In genomic region chr4:58568486-58568885, GRCm38 (mm10) we compare ENCODE assay signal across 16 mouse cellular contexts. TPM values are rescaled to one million over a fixed set of nuclear protein-coding genes. Genes with fewer than 3 reads are reported as not detected.
DNase-seq lines count a peak whose midpoint lies in the region; ATAC-seq lines count a peak whose summit lies in the region.
"Had no signal": no experiment of that assay in that cellular context is flagged by ENCODE, and none has a peak within 500 bp of the region (broad histone marks: within the 10 kb centered on the region; RNA-seq: fewer than 3 reads in every experiment).

No protein-coding gene starts in this region.

- ATAC-seq in embryonic facial prominence, embryonic 12.5 days (ENCODE audit: insufficient number of reproducible peaks, insufficient read depth, low FRiP score, low TSS enrichment), result no peak
- ATAC-seq in limb, embryonic 13.5 days (ENCODE audit: low FRiP score, low read depth), result peak; percentile 79; the same call in 1 of the 2 replicates
- no peak for ATAC-seq in kidney, embryonic 14.5 days (ENCODE audit: low FRiP score, low TSS enrichment)
- ATAC-seq in hindbrain, embryonic 14.5 days (ENCODE audit: low FRiP score), result no peak
- ATAC-seq: forebrain, postnatal 0 days; liver, postnatal 0 days had no signal

- no peak overlapping the region for H3K9ac ChIP-seq in embryonic facial prominence, embryonic 12.5 days
- H3K9ac ChIP-seq in limb, embryonic 13.5 days, result no peak overlapping the region
- H3K9ac ChIP-seq in kidney, embryonic 14.5 days (ENCODE audit: low read depth, low read length), result no peak overlapping the region
- no peak overlapping the region for H3K9ac ChIP-seq in hindbrain, embryonic 14.5 days
- H3K9ac ChIP-seq: forebrain, postnatal 0 days; hindbrain, embryonic 15.5 days; liver, postnatal 0 days; midbrain, embryonic 12.5 days had no signal

- no peak overlapping the region for H3K27ac ChIP-seq in heart, embryonic 10.5 days
- peak overlapping the region; percentile 73 for H3K27ac ChIP-seq in embryonic facial prominence, embryonic 12.5 days
- H3K27ac ChIP-seq in limb, embryonic 13.5 days, result peak overlapping the region; percentile 49; the same call in 1 of the 2 replicates
- H3K27ac ChIP-seq in kidney, embryonic 14.5 days (ENCODE audit: low read depth, low read length), result no peak overlapping the region
- H3K27ac ChIP-seq in hindbrain, embryonic 14.5 days, result no peak overlapping the region
- H3K27ac ChIP-seq: hindbrain, embryonic 15.5 days; midbrain, embryonic 12.5 days had no signal

- H3K4me3 ChIP-seq in heart, embryonic 10.5 days, result no peak overlapping the region
- H3K4me3 ChIP-seq in embryonic facial prominence, embryonic 12.5 days, result no peak overlapping the region
- no peak overlapping the region for H3K4me3 ChIP-seq in limb, embryonic 13.5 days
- H3K4me3 ChIP-seq in kidney, embryonic 14.5 days (ENCODE audit: low read length), result no peak overlapping the region
- H3K4me3 ChIP-seq in hindbrain, embryonic 14.5 days (replicated peaks; ENCODE audit: low read length), result no peak overlapping the region
- H3K4me3 ChIP-seq: hindbrain, embryonic 15.5 days; midbrain, embryonic 12.5 days had no signal

- no peaks in the 10 kb centered on the region for H3K27me3 ChIP-seq in heart, embryonic 10.5 days (ENCODE audit: insufficient read depth, poor library complexity, severe bottlenecking)
- no peaks in the 10 kb centered on the region for H3K27me3 ChIP-seq in embryonic facial prominence, embryonic 12.5 days
- no peaks in the 10 kb centered on the region for H3K27me3 ChIP-seq in limb, embryonic 13.5 days
- H3K27me3 ChIP-seq in kidney, embryonic 14.5 days (ENCODE audit: control insufficient read depth, insufficient read depth, low read length), result no peaks in the 10 kb centered on the region
- no peaks in the 10 kb centered on the region for H3K27me3 ChIP-seq in hindbrain, embryonic 14.5 days (ENCODE audit: control insufficient read depth, insufficient read depth, low read length)
- H3K27me3 ChIP-seq: hindbrain, embryonic 15.5 days; midbrain, embryonic 12.5 days had no signal

- H3K36me3 ChIP-seq in heart, embryonic 10.5 days, result no peaks in the 10 kb centered on the region
- no peaks in the 10 kb centered on the region for H3K36me3 ChIP-seq in embryonic facial prominence, embryonic 12.5 days
- no peaks in the 10 kb centered on the region for H3K36me3 ChIP-seq in limb, embryonic 13.5 days
- no peaks in the 10 kb centered on the region for H3K36me3 ChIP-seq in kidney, embryonic 14.5 days (ENCODE audit: control insufficient read depth, insufficient read depth, low read length)
- no peaks in the 10 kb centered on the region for H3K36me3 ChIP-seq in hindbrain, embryonic 14.5 days (replicated peaks; ENCODE audit: control insufficient read depth, insufficient read depth)
- H3K36me3 ChIP-seq: G1E; hindbrain, embryonic 15.5 days; midbrain, embryonic 12.5 days had no signal

- intact Hi-C loops in left cerebral cortex, postnatal 14 days (cut with DNase I), result no loop called here

- H3K9me3 ChIP-seq in heart, embryonic 10.5 days, result no peaks in the 10 kb centered on the region
- H3K9me3 ChIP-seq in embryonic facial prominence, embryonic 12.5 days, result no peaks in the 10 kb centered on the region
- no peaks in the 10 kb centered on the region for H3K9me3 ChIP-seq in limb, embryonic 13.5 days
- no peaks in the 10 kb centered on the region for H3K9me3 ChIP-seq in kidney, embryonic 14.5 days (ENCODE audit: control insufficient read depth, low read length)
- no peaks in the 10 kb centered on the region for H3K9me3 ChIP-seq in hindbrain, embryonic 14.5 days (ENCODE audit: control insufficient read depth, low read length)
- H3K9me3 ChIP-seq: hindbrain, embryonic 15.5 days; midbrain, embryonic 12.5 days had no signal

- peaks cover 4% of the 10 kb centered on the region; the same call in 1 of the 2 replicates for H3K4me1 ChIP-seq in heart, embryonic 10.5 days
- H3K4me1 ChIP-seq in embryonic facial prominence, embryonic 12.5 days, result no peaks in the 10 kb centered on the region
- H3K4me1 ChIP-seq in limb, embryonic 13.5 days, result peaks cover 12% of the 10 kb centered on the region; the same call in 1 of the 2 replicates
- H3K4me1 ChIP-seq in kidney, embryonic 14.5 days (ENCODE audit: control insufficient read depth, insufficient read depth, low read length), result no peaks in the 10 kb centered on the region
- no peaks in the 10 kb centered on the region for H3K4me1 ChIP-seq in hindbrain, embryonic 14.5 days (replicated peaks; ENCODE audit: control insufficient read depth, insufficient read depth, low read length)
- H3K4me1 ChIP-seq: hindbrain, embryonic 15.5 days had no signal

- 82% methylated on average over 8 of the region's 8 CpGs for WGBS in heart, embryonic 10.5 days
- WGBS in embryonic facial prominence, embryonic 12.5 days, result 26% methylated on average over 8 of the region's 8 CpGs
- WGBS in limb, embryonic 13.5 days, result 17% methylated on average over 8 of the region's 8 CpGs
- 76% methylated on average over 8 of the region's 8 CpGs for WGBS in kidney, embryonic 14.5 days
- 88% methylated on average over 8 of the region's 8 CpGs for WGBS in hindbrain, embryonic 14.5 days

- DNase-seq in heart, adult 18-20 months, result peak; percentile 57 to 63
- DNase-seq in heart, embryonic 10.5 days (ENCODE audit: low spot score), result no peak
- peak; percentile 35 for DNase-seq in heart, adult 8-10 months (ENCODE audit: low spot score)
- no peak for DNase-seq in left cerebral cortex, postnatal 14 days (ENCODE audit: low spot score in 2 of 2)
- no peak for DNase-seq in hindbrain, embryonic 14.5 days (ENCODE audit: low spot score)
- DNase-seq: cerebellum, adult 9-11 months; forebrain, postnatal 0 days; kidney, adult 2 months; liver, postnatal 0 days; lung, postnatal 4 days had no signal

- no peak overlapping the region for H3K4me2 ChIP-seq in embryonic facial prominence, embryonic 12.5 days (replicated peaks)
- H3K4me2 ChIP-seq in limb, embryonic 13.5 days (replicated peaks), result peak overlapping the region; percentile 3; the same call in 1 of the 2 replicates
- no peak overlapping the region for H3K4me2 ChIP-seq in kidney, embryonic 14.5 days (replicated peaks; ENCODE audit: low read depth, low read length)
- no peak overlapping the region for H3K4me2 ChIP-seq in hindbrain, embryonic 14.5 days (replicated peaks)
- H3K4me2 ChIP-seq: hindbrain, embryonic 15.5 days; midbrain, embryonic 12.5 days had no signal

RNA-seq across cellular contexts. Expression of gene Lpar1, which starts 14.8 kb away (rescaled TPM):
- 1 to 10 TPM; 7.0 to 7.5 TPM for total RNA-seq in heart, adult 18-20 months (2021)
- polyA plus RNA-seq in heart, embryonic 10.5 days (2016; fragmentation: Nextera tagmentation; extraction: Ambion mirVana), result 24.7 and 38.7 TPM in 2 replicates
- polyA plus RNA-seq in embryonic facial prominence, embryonic 12.5 days (2016; fragmentation: Nextera tagmentation; extraction: Ambion mirVana), result 194 and 195 TPM in 2 replicates
- 1 to 10 TPM; 5.8 to 8.2 (median 7.0) TPM for total RNA-seq in heart, adult 8-10 months (2022)
- polyA plus RNA-seq in limb, embryonic 13.5 days (2015; fragmentation: Nextera tagmentation; extraction: Ambion mirVana), result 231 and 236 TPM in 2 replicates
- 30.0 and 37.4 TPM in 2 replicates for polyA plus RNA-seq in kidney, embryonic 14.5 days (2014; fragmentation: Nextera tagmentation; extraction: Ambion mirVana)
- total RNA-seq in left cerebral cortex, postnatal 14 days (2021), result 10 to 100 TPM; 15.5 to 16.5 TPM
- polyA plus RNA-seq in hindbrain, embryonic 14.5 days (2014; fragmentation: Nextera tagmentation; extraction: Ambion mirVana), result 17.5 and 20.2 TPM in 2 replicates
- polyA plus RNA-seq: G1E had no signal

Comparison
In these comparisons a context has a peak if more than half of its experiments do, and no peak if none do; other contexts are left out.
1. DNase-seq: peak in heart, adult 18-20 months (2 of 2) and heart, adult 8-10 months (single experiment); none in heart, embryonic 10.5 days (single experiment), left cerebral cortex, postnatal 14 days (0 of 2) and hindbrain, embryonic 14.5 days (single experiment).
2. H3K27ac ChIP-seq: peak in embryonic facial prominence, embryonic 12.5 days (single experiment) and limb, embryonic 13.5 days (single experiment); none in heart, embryonic 10.5 days (single experiment), kidney, embryonic 14.5 days (single experiment) and hindbrain, embryonic 14.5 days (single experiment).